Mouse (Mus musculus): Measurements from ENCODE around the gene Tada2a.

GRCm38 (mm10) chr11:84101182-84101581, 28.2 kb downstream of the Tada2a start:
- TF ChIP-seq CTCF (IDR thresholded peaks at IDR 0.05; ENCODE audit: borderline replicate concordance, insufficient read depth, low read depth, low read length) (no peak), POLR2A (IDR thresholded peaks at IDR 0.05; ENCODE audit: borderline replicate concordance, insufficient read depth, low read length) (no peak)

Measured in cerebellum, adult 2 months (tissue).